Mouse (Mus musculus): ENCODE data around the gene Gng13.

DNA sequence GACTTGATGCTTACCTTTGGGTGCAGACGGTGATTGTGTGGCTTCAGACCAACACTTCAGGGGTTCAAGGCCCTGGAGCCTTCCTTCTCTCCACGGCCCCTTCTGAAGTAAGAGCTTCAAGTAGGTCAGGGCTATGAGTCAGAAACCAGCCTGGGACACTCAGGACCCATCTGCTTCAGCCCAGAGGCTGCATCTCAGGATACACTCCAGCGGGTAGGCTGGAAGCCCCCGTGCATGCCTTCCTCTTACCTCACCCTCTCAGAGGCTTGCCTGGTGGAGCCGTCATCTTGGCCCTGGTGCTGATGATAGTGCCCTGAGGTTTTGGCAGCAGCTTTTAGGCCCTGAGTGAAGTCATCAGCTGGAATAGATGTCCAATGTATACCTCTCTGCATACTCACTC is 18.3 kb downstream of the Gng13 start:
- TF ChIP-seq MYOD1 (IDR thresholded peaks at IDR 0.05; ENCODE audit: control insufficient read depth in 1 of 3, insufficient read length in 2 of 3, low read depth in 2 of 3) (no peak), CEBPB (IDR thresholded peaks at IDR 0.05; ENCODE audit: insufficient read depth, poor library complexity, severe bottlenecking) (no peak), POLR2AphosphoS2 (IDR thresholded peaks at IDR 0.05; ENCODE audit: insufficient read length, low read depth) (no peak), POLR2A (IDR thresholded peaks at IDR 0.05; ENCODE audit: insufficient read length, low read depth) (no peak), MAX (IDR thresholded peaks at IDR 0.05; ENCODE audit: low read depth) (no peak), TCF3 (IDR thresholded peaks at IDR 0.05; ENCODE audit: insufficient read length, low read depth) (no peak), USF1 (IDR thresholded peaks at IDR 0.05; ENCODE audit: low read depth) (no peak), TCF12 (IDR thresholded peaks at IDR 0.05; ENCODE audit: insufficient read depth, poor library complexity, severe bottlenecking) (no peak), REST (IDR thresholded peaks at IDR 0.05; ENCODE audit: insufficient read depth, insufficient read length) (no peak), E2F4 (IDR thresholded peaks at IDR 0.05; ENCODE audit: insufficient read depth) (no peak)

Data from myocyte (in vitro differentiated cells).